Mouse (Mus musculus): ENCODE results near the gene Mki67. TPM values are rescaled to one million over a fixed set of nuclear protein-coding genes. Genes with fewer than 3 reads are reported as not detected.

The Mki67 gene
- 29.5 TPM for polyA plus RNA-seq (2014; fragmentation: Illumina TruSeq; extraction: RNeasy Lipid Tissue Mini Kit (QIAGEN cat#74804); ENCODE audit: low read depth, low replicate concordance)

DNA sequence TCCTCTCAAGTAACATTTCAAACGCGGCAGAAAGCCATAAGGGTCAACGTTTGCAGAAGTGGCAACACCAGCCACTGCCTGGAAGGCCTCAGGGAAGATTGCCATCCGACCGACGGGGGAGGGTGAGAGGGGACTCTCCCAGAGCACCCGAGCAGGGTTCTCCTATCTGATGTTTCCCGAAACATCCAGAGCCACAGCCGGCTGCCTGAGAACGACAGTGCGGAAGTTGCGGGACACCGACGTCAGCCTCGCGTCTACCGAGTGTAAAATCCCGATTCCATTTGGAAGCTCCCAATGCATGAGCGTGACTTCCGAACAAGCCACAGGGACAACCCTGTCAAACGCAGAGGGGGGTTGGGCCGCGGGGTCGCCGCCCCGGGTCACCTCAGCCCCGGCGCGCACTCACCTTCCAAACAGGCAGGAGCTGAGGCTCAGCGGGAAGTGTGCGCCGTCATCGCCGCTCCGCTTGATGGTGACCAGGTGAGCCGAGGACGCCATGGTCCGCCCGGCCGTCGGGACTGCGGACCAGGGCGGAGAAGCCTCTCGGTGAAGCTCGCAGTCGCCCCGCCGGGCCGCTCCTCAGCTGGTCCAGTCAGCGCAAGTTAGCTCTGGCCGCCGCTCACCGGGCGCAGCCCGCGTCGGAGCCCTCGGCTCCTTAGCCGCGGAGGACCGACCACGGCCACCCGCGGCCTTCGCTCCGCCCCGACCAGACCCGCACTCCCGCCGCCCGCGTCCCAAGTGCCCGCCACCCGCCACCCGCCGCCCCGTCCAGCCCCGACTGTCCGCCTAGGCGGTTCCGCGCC lies at the start of gene Mki67:
Mki67 (minus strand) TSS at position 720 of the 803 bp plus-strand sequence.

Other genes with a start within 250 kb of the Mki67 start
- not detected for gene Clrn3, start 187.7 kb downstream of the Mki67 start, polyA plus RNA-seq (2014; fragmentation: Illumina TruSeq; extraction: RNeasy Lipid Tissue Mini Kit (QIAGEN cat#74804); ENCODE audit: low read depth, low replicate concordance)
- 6.2 TPM for gene Ptpre, start 178.9 kb downstream of the Mki67 start, polyA plus RNA-seq (2014; fragmentation: Illumina TruSeq; extraction: RNeasy Lipid Tissue Mini Kit (QIAGEN cat#74804); ENCODE audit: low read depth, low replicate concordance)